Mouse (Mus musculus): ENCODE data around the gene Actr1a.

GRCm38 (mm10) chr19:46434591-46434990 is 39.0 kb upstream of the Actr1a start:
- TF ChIP-seq USF1 (IDR thresholded peaks at IDR 0.05; ENCODE audit: low read depth): no peak
- TF ChIP-seq POLR2A (IDR thresholded peaks at IDR 0.05; ENCODE audit: insufficient read length, low read depth): no peak
